Mouse (Mus musculus) A20 (cell line): Measurements from ENCODE around the gene Nfe2.

ENCODE experiments used
- DNase-seq: peaks from one replicate; pipeline ENCODE4 v3.0.0-alpha.2; 2011; ENCODE audit warnings: low read depth, low spot score

Nfe2 gene

GRCm38 (mm10) chr15:103250195-103250740 is 7.9 kb downstream of the Nfe2 start:
- peak; percentile 76 for DNase-seq

GRCm38 (mm10) chr15:103249511-103249910 is 8.7 kb downstream of the Nfe2 start:
- peak; percentile 27 for DNase-seq

GRCm38 (mm10) chr15:103248401-103249313 is 9.5 kb downstream of the Nfe2 start:
- DNase-seq: peak; percentile 39

- peak; percentile 46 for DNase-seq
Measured at GRCm38 (mm10) chr15:103247782-103248400, 10.3 kb downstream of the Nfe2 start.

GRCm38 (mm10) chr15:103247078-103247781 is 11.0 kb downstream of the Nfe2 start:
- peak; percentile 33 for DNase-seq

GRCm38 (mm10) chr15:103245616-103246015 is 12.6 kb downstream of the Nfe2 start:
- DNase-seq: no peak

- no peak for DNase-seq
Measured at GRCm38 (mm10) chr15:103242885-103243284, 15.3 kb downstream of the Nfe2 start.

- DNase-seq: peak; percentile 79
Measured at GRCm38 (mm10) chr15:103241071-103242018, 16.9 kb downstream of the Nfe2 start.

- DNase-seq: peak; percentile 98
Measured at GRCm38 (mm10) chr15:103240160-103241028, 17.8 kb downstream of the Nfe2 start, which contains the start of gene Hnrnpa1. Gene Hnrnpa1, plus strand, starts transcription at chr15:103240432.

GRCm38 (mm10) chr15:103239685-103240159 is 18.5 kb downstream of the Nfe2 start, which contains the start of gene Cbx5:
Gene Cbx5, minus strand, starts transcription at chr15:103239816.
- DNase-seq: peak; percentile 98

- peak; percentile 97 for DNase-seq
Measured at GRCm38 (mm10) chr15:103239130-103239684, 19.0 kb downstream of the Nfe2 start.

GRCm38 (mm10) chr15:103237295-103237694 is 20.9 kb downstream of the Nfe2 start:
- no peak for DNase-seq

- DNase-seq: no peak
Measured at GRCm38 (mm10) chr15:103233119-103233518, 25.1 kb downstream of the Nfe2 start.

GRCm38 (mm10) chr15:103228904-103229303 is 29.3 kb downstream of the Nfe2 start:
- no peak for DNase-seq

- DNase-seq: no peak
Measured at GRCm38 (mm10) chr15:103227572-103227971, 30.6 kb downstream of the Nfe2 start.

GRCm38 (mm10) chr15:103227022-103227421 is 31.2 kb downstream of the Nfe2 start:
- no peak for DNase-seq

- DNase-seq: no peak
Measured at GRCm38 (mm10) chr15:103224161-103224560, 34.0 kb downstream of the Nfe2 start.

GRCm38 (mm10) chr15:103221386-103221785 is 36.8 kb downstream of the Nfe2 start:
- DNase-seq: no peak

GRCm38 (mm10) chr15:103220785-103221184 is 37.4 kb downstream of the Nfe2 start:
- no peak for DNase-seq
